Mouse (Mus musculus) lung, postnatal 0 days (tissue): ENCODE results near the gene Six3. TPM values are rescaled to one million over a fixed set of nuclear protein-coding genes. Genes with fewer than 3 reads are reported as not detected.

ENCODE experiments used
- ATAC-seq: fragments of 200-750 bp; cut with Nextera tagmentation; 2 replicates; pipeline ENCODE4 v1.8.0; 2017; ENCODE audit warnings: moderate library complexity
- DNase-seq: peaks from one replicate; pipeline ENCODE4 v3.0.0-alpha.2; 2016; ENCODE audit warnings: low spot score
- H3K27ac ChIP-seq: fragments of 300-500 bp; sonication (generic); 2 replicates; pipeline ENCODE4 v1.5.1; 2014; ENCODE audit warnings: antibody characterized with exemption, mild to moderate bottlenecking, low read length, mixed read lengths
- H3K27me3 ChIP-seq: fragments of 300-500 bp; sonication (generic); replicated peaks from 2 replicates; pipeline ENCODE4 v1.6.1; 2014; ENCODE audit warnings: low read length, mixed read lengths; ENCODE audit not compliant: insufficient read depth
- H3K36me3 ChIP-seq: fragments of 300-500 bp; sonication (generic); 2 replicates; pipeline ENCODE4 v1.6.1; 2014; ENCODE audit warnings: low read length, mixed read lengths; ENCODE audit not compliant: insufficient read depth
- H3K4me1 ChIP-seq: fragments of 300-500 bp; sonication (generic); 2 replicates; pipeline ENCODE4 v1.6.1; 2014; ENCODE audit warnings: antibody characterized with exemption, low read depth, low read length, mixed read lengths; ENCODE audit not compliant: insufficient read depth
- H3K4me2 ChIP-seq: fragments of 300-500 bp; sonication (generic); replicated peaks from 2 replicates; pipeline ENCODE4 v1.6.1; 2014; ENCODE audit warnings: low read depth, mild to moderate bottlenecking, low read length, moderate library complexity, mixed read lengths
- H3K4me3 ChIP-seq: fragments of 300-500 bp; sonication (generic); 2 replicates; pipeline ENCODE4 v1.5.1; 2014; ENCODE audit warnings: low read depth, low read length
- H3K9ac ChIP-seq: fragments of 300-500 bp; sonication (generic); replicated peaks from 2 replicates; pipeline ENCODE4 v1.6.1; 2014; ENCODE audit warnings: low read depth, mild to moderate bottlenecking
- H3K9me3 ChIP-seq: fragments of 300-500 bp; sonication (generic); 2 replicates; pipeline ENCODE4 v1.6.1; 2016; ENCODE audit warnings: low read length, mixed read lengths
- CTCF ChIP-seq: IDR thresholded peaks from 2 replicates; pipeline ENCODE4 v1.5.1; 2016; ENCODE audit warnings: antibody characterized with exemption, mild to moderate bottlenecking
- EP300 ChIP-seq: IDR thresholded peaks from 2 replicates; pipeline ENCODE4 v1.6.1; 2016; ENCODE audit warnings: antibody characterized with exemption, mild to moderate bottlenecking, control low read depth
- WGBS: fragments of 180-500 bp; shearing (Covaris S2); extraction: QIAGEN DNeasy Blood & Tissue Kit; methylation state at CpG from one replicate; pipeline ENCODE4 v1.1.7; 2014; 5-methylcytosine and 5-hydroxymethylcytosine counted together
- polyA plus RNA-seq: library from polyadenylated mRNA; unstranded; fragments of >200 nt; fragmentation: Nextera tagmentation; extraction: Ambion mirVana; gene quantifications from 2 replicates; pipeline ENCODE4 v1.2.1, GENCODE M21; 2015

The Six3 gene
- polyA plus RNA-seq, 1 experiment from 2014 or later: not detected

- no peak overlapping the region for H3K27ac ChIP-seq
- no peak overlapping the region for H3K4me2 ChIP-seq
- H3K9ac ChIP-seq: no peak overlapping the region
- no peak for TF ChIP-seq EP300
- no peak for TF ChIP-seq CTCF
- DNase-seq (no peak), ATAC-seq (no peak)
- H3K4me1 ChIP-seq: no peaks in the 10 kb centered on the region
- H3K27me3 ChIP-seq: peaks cover 92% of the 10 kb centered on the region
- no peaks in the 10 kb centered on the region for H3K36me3 ChIP-seq
- 6% methylated on average over 19 of the region's 19 CpGs for WGBS
- H3K9me3 ChIP-seq: no peaks in the 10 kb centered on the region
- no peak overlapping the region for H3K4me3 ChIP-seq
Measured at GRCm38 (mm10) chr17:85611521-85612515, 1.6 kb upstream of the Six3 start.

GRCm38 (mm10) chr17:85612526-85613265 lies 712 bp upstream of the Six3 start:
- H3K4me1 ChIP-seq: no peaks in the 10 kb centered on the region
- 1% methylated on average over 31 of the region's 31 CpGs for WGBS
- TF ChIP-seq EP300 (no peak), CTCF (no peak)
- no peak overlapping the region for H3K27ac ChIP-seq
- peaks cover 99% of the 10 kb centered on the region for H3K27me3 ChIP-seq
- no peak overlapping the region for H3K9ac ChIP-seq
- H3K4me3 ChIP-seq: no peak overlapping the region
- H3K9me3 ChIP-seq: no peaks in the 10 kb centered on the region
- no peaks in the 10 kb centered on the region for H3K36me3 ChIP-seq
- no peak overlapping the region for H3K4me2 ChIP-seq
- DNase-seq (no peak), ATAC-seq (no peak)

GRCm38 (mm10) chr17:85614011-85614721 lies 758 bp downstream of the Six3 start:
- DNase-seq: no peak
- H3K27me3 ChIP-seq: peaks cover 99% of the 10 kb centered on the region
- no peak for TF ChIP-seq CTCF
- no peak for TF ChIP-seq EP300
- no peak overlapping the region for H3K27ac ChIP-seq
- no peak overlapping the region for H3K4me3 ChIP-seq
- H3K4me1 ChIP-seq: no peaks in the 10 kb centered on the region
- ATAC-seq: no peak
- H3K9me3 ChIP-seq: no peaks in the 10 kb centered on the region
- H3K4me2 ChIP-seq: no peak overlapping the region
- WGBS: 1% methylated on average over 28 of the region's 30 CpGs
- H3K9ac ChIP-seq: no peak overlapping the region
- no peaks in the 10 kb centered on the region for H3K36me3 ChIP-seq

GRCm38 (mm10) chr17:85614722-85615331 lies 1.4 kb downstream of the Six3 start:
- H3K9me3 ChIP-seq: no peaks in the 10 kb centered on the region
- DNase-seq (no peak), ATAC-seq (no peak)
- H3K4me3 ChIP-seq: no peak overlapping the region
- H3K27me3 ChIP-seq: peaks cover 99% of the 10 kb centered on the region
- no peak overlapping the region for H3K27ac ChIP-seq
- H3K4me2 ChIP-seq: no peak overlapping the region
- H3K4me1 ChIP-seq: no peaks in the 10 kb centered on the region
- 2% methylated on average over 35 of the region's 38 CpGs for WGBS
- TF ChIP-seq EP300 (no peak), CTCF (no peak)
- H3K36me3 ChIP-seq: no peaks in the 10 kb centered on the region
- no peak overlapping the region for H3K9ac ChIP-seq

GRCm38 (mm10) chr17:85615586-85615985 lies 2.2 kb downstream of the Six3 start:
- DNase-seq (no peak), ATAC-seq (no peak)
- H3K4me3 ChIP-seq: no peak overlapping the region

More at GRCm38 (mm10) chr17:85615586-85615985, 2.2 kb downstream of the Six3 start:
- Histone ChIP-seq H3K9ac (no peak overlapping the region), H3K9me3 (no peaks in the 10 kb centered on the region), H3K36me3 (no peaks in the 10 kb centered on the region), H3K4me2 (no peak overlapping the region), H3K27ac (no peak overlapping the region), H3K4me1 (no peaks in the 10 kb centered on the region), H3K27me3 (peaks cover 100% of the 10 kb centered on the region)
- 1% methylated on average over 4 of the region's 4 CpGs for WGBS
- TF ChIP-seq EP300 (no peak), CTCF (no peak)
